Mouse (Mus musculus) liver, embryonic 18 days (tissue): ENCODE measurements around the gene Taf10. TPM values are rescaled to one million over a fixed set of nuclear protein-coding genes. Genes with fewer than 3 reads are reported as not detected.

Source experiments
- polyA plus RNA-seq: library from polyadenylated mRNA; depleted of rRNA; stranded (reverse); fragments of >200 nt; gene quantifications from 2 replicates; pipeline ENCODE4 v1.2.3, GENCODE M21; 2012; rRNA removed

Gene Taf10
- polyA plus RNA-seq, result 138 and 148 TPM in 2 replicates

DNA sequence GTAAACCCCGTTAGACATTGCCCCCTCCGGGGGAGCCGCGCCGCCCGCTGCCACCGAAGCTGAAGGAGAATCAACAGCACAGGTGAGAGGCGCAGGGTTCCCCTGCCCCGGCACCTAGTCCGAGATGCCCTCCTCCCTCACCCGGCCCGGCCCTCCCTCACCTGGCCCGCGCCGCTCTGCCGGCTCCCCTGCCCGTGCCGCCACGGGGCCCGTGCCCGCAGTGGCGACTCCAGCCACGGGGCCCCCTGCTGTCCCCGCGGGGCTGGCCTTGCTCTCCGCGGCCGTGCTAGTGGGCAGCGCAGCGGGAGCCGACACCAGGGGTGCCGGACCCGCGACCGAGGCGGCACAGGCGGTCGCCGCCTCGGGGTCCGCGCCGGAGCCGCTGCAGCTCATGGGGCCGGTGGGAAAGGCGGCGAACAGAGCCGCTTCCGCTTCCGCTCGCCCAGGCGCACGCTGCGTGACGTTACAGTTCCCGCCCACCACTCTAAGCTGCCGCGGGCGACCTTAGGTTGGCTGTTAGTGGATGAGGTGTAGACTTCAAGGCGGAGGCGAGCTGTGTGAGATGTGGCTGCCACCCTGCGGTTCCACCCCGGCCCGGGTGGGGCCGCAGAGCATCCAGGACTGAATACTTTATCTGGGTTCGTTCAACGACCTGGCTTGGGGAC, at the start of gene Taf10:
TSS of gene Taf10 (minus strand) at position 436 of the 665 bp plus-strand sequence.

DNA sequence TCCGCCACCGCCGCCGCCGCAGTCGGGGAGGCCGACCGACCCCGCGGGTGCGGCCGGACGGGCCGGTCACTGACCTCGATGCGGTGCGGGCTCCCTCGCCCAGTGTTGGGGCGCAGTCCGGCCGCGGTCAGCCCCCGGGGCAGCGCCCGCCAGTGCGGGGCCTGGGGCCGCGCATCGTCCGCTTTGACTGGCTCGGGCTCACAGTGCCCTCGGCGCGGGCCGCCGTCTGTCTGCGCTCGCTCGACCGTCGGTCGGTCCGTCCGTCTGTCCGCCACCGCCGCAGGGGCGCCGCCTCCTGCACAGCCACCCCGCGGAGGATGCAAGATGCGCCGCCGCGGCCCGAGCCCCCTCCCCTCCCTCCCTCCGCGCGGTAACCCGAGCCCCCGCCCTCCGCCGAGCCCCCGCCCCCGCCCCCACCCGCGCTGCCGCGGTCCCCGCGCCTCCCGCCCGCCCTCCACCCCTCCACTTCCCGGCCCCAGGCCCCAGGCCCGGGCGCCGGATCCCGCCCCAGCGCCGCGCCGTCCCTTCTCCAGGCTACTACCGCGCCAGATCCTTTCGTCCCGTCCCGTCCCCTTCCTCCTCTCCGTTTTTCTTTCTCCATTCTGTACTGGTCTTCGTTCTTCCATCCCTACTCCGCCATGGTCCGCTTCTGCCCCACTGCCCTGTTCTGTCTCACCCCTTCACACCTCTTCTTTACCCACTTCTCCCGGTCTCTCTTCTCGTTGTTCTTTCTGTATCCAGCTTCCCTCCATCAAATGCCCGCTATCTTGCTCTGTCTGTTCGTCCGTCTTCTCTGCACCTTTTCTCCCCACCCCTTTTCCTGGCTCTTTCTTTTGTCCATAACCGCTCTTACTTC, 43.4 kb upstream of the Taf10 start, which contains the start of gene Dchs1:
TSS of gene Dchs1 (minus strand) at position 370 of the 856 bp plus-strand sequence.

DNA sequence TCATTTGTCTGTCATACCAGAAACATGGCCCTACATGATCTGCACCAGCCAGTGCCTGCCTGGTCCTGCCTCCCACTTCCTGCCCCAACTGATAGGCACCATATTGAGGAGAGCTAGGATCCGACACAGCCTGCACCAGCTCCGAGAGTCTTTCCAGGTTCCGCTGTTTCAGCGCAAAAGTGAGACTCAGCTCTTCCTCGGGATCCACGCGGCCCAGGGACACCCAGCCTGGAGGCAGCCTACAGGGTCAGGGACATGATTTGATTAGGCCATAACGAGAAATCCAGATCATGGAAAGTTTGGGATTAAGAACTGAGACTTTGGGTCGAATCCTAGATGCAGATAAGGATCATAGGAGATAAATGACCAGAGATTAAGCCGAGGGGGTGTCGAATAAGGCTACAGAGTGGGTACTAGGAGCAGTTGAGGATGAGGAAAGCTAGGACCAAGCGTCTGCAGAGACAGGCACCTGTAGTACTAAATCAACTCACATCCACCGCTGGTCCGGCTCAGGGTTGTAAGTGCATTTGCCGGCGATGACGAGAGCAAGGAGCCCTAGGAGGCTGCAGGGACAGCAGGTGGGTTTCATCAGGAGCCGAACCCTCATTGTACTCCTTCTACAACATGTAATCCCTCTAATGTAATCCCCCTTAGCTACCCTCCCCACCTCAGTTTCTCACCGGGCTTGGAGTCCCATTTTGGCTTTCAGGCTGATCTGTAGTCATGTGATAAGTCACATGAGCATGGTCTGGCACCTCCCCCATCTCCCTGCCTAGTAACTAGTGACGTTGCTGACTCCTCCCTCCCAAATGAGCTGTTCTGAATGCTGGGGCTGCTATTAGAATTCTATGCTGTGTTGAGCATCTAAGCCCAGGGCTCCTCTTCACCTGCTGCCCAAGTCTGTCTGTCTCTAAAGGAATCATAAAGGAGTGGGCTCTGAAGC, 7.6 kb upstream of the Taf10 start, which contains the start of gene Tpp1:
TSS of gene Tpp1 (minus strand) at position 745 of the 943 bp plus-strand sequence.

DNA sequence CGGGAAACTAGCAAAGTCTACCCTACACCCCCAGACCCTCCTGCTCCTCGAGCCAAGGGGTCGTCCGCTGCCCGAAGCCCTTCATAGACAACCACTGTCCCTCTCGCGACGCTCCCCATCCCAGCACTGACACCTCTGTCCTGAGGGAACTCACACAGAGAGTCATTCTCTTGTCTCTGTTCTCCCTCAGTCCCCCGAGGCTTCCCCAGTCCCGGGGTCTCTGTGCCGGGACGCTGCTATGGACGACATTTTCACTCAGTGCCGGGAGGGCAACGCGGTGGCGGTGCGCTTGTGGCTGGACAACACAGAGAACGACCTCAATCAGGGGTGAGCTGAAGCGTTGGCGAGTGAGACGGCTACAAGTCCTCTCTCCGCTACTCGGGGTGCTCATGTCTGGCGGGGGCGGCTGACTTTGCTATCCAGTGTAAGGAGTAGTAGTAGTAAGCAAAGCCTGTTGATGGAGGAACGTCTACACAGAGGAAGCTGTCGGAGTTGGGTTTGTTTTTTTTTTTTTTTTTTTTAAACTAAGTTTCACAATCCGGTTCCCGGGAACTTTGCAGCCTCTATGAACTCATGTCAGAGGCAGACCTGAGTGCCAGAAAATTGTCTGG, 7.1 kb downstream of the Taf10 start, which contains the start of gene Rrp8:
TSS of gene Rrp8 (minus strand) at position 475 of the 611 bp plus-strand sequence.

DNA sequence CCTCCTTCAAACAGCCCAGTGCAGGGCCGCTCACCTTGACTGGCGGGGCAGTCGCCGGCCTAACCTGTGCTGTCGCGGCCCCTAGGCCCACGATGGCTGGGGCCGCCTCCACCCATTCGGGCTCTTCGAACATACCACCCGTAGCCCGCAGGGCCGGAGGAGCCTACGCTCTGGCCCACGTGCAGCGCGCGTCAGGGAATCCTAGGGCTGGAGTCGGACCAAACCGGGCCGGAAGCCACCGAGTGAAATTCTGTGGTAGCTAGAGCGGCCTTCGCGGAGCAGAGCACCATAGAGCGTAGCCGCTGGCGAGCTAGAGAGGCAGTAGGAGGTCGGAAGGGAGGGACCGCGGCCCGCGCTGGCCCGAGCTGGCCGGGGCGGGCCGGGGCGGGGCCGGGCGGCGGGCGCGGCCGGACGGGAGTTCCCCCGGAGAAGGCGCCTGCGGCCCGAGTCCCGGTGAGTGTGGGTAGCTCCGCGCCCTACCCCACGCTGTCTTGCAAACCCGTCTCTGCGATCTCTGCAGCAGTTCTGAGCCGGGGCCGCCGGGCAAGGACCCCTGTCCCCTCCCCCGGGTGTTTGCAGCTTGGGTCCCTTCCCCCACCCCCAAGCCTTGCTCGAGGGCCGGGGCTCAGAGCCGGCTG, 7.8 kb downstream of the Taf10 start, which contains the start of gene Ilk:
TSS of gene Ilk (plus strand) at position 329 of the 638 bp plus-strand sequence.

Other genes starting within 250 kb of the Taf10 start
- gene Smpd1, start 190.0 kb downstream of the Taf10 start, polyA plus RNA-seq, result 12.1 and 14.5 TPM in 2 replicates
- 1.8 and 2.2 TPM in 2 replicates for gene Apbb1, start 162.7 kb downstream of the Taf10 start, polyA plus RNA-seq
- 798 and 850 TPM in 2 replicates for gene Hpx, start 144.2 kb downstream of the Taf10 start, polyA plus RNA-seq
- gene Trim3, start 110.8 kb downstream of the Taf10 start, polyA plus RNA-seq, result 6.6 and 8.1 TPM in 2 replicates
- 70.9 and 75.0 TPM in 2 replicates for gene Timm10b, start 104.3 kb downstream of the Taf10 start, polyA plus RNA-seq
- gene Arfip2, start 103.9 kb downstream of the Taf10 start, polyA plus RNA-seq, result 15.7 and 16.9 TPM in 2 replicates
- 81.8 and 86.1 TPM in 2 replicates for gene Gm45799, start 103.8 kb downstream of the Taf10 start, polyA plus RNA-seq
- gene Dnhd1, start 93.5 kb downstream of the Taf10 start, polyA plus RNA-seq, result 0.95 and 1.00 TPM in 2 replicates
- 82.6 and 85.8 TPM in 2 replicates for gene Ilk, start 7.8 kb downstream of the Taf10 start, polyA plus RNA-seq
- gene Rrp8, start 7.0 kb downstream of the Taf10 start, polyA plus RNA-seq, result 6.2 and 7.0 TPM in 2 replicates
- gene Tpp1, start 7.9 kb upstream of the Taf10 start, polyA plus RNA-seq, result 50.3 and 54.7 TPM in 2 replicates
- gene Dchs1, start 43.3 kb upstream of the Taf10 start, polyA plus RNA-seq, result 0.85 and 1.2 TPM in 2 replicates
- gene Mrpl17, start 66.7 kb upstream of the Taf10 start, polyA plus RNA-seq, result 182 and 196 TPM in 2 replicates
- 2.1 and 3.1 TPM in 2 replicates for gene Gm4070, start 209.6 kb upstream of the Taf10 start, polyA plus RNA-seq